Mouse (Mus musculus): ENCODE results near the gene Cep95.
"Not testable (repeated sequence)": the region's sequence is repeated elsewhere in the genome, so short reads cannot be mapped to it uniquely, and the experiment has no call there.

Cep95 gene

DNA sequence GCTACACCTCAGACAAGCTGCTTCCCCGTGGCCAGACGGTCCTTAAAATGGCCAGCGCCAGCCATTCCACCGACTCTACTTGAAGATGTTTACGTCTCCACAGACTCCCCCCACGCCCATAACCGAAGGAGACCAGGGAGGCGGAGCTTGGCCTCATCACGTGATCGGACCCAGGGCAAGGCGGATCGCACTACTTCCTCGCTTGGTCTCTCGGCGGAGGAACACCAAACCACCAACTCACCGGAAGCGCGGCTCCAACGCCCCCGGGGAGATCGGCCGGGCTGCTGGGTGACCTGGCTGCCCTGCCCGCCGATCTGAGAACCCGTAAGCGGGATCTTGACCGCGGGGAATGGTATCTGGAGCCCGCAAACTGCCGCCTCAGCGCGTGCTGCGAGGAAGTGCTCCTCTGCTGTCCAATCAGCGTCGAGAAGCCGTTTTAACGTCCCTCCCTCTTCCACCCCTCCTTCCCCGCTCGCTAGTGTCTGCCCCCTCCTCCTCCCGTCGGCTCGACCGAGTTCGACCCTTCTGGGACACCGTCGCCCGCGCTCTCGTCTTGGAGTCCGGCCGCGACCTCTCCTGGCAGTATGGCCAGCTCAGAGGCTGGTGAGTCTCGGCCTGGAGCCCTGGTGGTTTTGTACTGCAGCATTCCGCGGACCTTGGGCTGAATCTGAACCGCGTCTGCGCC is at the start of gene Cep95, which contains the start of gene Ddx5:
Cep95 (plus strand) TSS at position 478 of the 685 bp plus-strand sequence.
Ddx5 (minus strand) TSS at position 411 of the 685 bp plus-strand sequence.
- peak in 1 of 2 experiments; percentile 99 for DNase-seq (ENCODE audit: inconsistent age in 2 of 2, low spot score in 1 of 2)

DNA sequence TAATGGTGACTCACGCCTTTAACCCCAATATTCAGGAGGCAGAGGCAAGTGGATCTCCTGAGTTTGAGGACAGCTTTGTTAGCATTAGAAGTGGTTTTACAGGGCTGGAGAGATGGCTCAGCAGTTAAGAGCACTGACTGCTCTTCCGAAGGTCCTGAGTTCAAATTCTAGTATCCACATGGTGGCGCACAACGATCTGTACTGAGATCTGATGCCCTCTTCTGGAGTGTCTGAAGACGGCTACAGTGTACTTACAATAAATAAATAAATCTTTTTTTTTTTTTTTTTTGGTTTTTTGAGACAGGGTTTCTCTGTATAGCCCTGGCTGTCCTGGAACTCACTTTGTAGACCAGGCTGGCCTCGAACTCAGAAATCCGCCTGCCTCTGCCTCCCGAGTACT is 48.3 kb upstream of the Cep95 start:
- not testable (repeated sequence) for DNase-seq (ENCODE audit: inconsistent age in 2 of 2, low spot score in 1 of 2)

GRCm38 (mm10) chr11:106741232-106741631 is 47.8 kb upstream of the Cep95 start:
- no peak for DNase-seq (ENCODE audit: inconsistent age in 2 of 2, low spot score in 1 of 2)

- DNase-seq (ENCODE audit: inconsistent age in 2 of 2, low spot score in 1 of 2), result no peak
These were observed 47.2 kb upstream of the Cep95 start for GRCm38 (mm10) chr11:106741826-106742225.

DNA sequence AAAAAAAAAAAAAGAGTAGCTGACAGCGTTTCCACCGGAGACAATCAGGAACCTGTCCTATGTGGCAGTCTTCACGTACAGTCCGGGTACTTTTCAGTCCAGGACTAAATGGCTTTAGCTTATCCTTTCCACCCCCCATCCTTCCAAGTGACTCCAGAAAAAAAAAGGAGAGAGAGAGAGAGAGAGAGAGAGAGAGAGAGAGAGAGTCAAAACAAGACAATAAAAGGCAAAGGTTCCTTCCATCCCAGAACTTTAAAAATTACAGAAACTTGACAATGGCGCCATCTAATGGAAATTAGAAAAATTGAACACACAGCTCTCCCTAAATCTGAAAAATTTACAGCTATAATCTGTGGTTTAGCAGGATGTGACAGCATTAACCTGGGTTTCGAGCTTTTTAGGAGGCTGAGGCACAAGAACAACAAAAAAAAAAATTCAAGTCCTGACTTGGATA is 46.6 kb upstream of the Cep95 start:
- peak in 1 of 2 experiments; percentile 60 for DNase-seq (ENCODE audit: inconsistent age in 2 of 2, low spot score in 1 of 2)

DNA sequence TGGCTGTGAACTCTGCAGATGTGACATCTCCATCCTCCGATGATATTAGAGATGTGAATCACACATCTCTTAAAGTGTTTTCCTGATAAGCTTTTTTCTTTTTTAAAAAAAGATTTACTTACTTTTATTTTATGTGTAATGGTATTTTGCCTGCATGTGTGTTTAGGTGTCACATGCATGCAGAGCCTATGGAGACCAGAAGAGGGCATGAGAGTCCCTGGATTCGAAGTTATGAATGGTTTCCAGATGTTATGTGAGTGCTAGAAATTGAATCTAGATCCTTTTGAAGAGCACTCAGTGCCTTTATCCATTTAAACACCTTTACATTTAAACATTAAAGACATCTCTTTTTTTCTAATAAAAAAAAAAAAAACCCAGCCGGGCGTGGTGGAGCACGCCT is 44.1 kb upstream of the Cep95 start:
- no peak for DNase-seq (ENCODE audit: inconsistent age in 2 of 2, low spot score in 1 of 2)

GRCm38 (mm10) chr11:106749557-106750120 is 39.4 kb upstream of the Cep95 start:
- DNase-seq (ENCODE audit: inconsistent age in 2 of 2, low spot score in 1 of 2), result not testable (repeated sequence)

DNA sequence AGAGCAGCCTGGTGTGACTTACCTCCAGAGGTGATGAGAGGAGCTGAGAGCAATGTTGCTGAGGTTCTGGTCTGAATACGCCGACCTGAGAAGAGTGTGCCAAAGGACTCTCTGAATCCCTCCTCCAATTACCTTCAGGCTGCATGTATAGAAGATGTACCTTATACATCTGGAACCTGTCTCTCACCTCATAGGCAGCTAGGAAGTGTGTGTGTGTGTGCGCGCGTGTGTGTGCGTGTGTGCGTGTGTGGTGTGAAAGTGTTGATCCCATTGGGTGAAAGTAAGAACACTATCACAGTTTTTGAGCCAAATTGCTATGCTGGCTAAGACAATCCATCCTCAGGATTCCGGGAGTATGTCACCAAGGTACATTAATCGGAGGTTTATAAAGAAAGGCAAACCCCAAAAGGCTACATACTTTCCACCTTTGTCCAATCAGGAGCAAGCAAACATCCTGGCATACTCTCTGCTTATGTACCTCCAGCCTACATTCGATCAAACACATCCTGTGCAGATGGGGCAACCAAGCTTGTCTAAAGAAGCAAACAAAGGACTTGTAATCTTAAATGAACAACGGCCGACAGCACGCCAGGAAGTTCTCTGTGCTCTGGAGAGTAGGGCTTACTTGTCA is 38.8 kb upstream of the Cep95 start, which contains the start of gene Pecam1:
Pecam1 (minus strand) TSS at position 508 of the 631 bp plus-strand sequence.
- DNase-seq (ENCODE audit: inconsistent age in 2 of 2, low spot score in 1 of 2), result no peak

GRCm38 (mm10) chr11:106751039-106752018 is 37.7 kb upstream of the Cep95 start, which contains the start of gene Milr1:
Gene Milr1 (plus strand): TSS chr11:106751226.
- no peak for DNase-seq (ENCODE audit: inconsistent age in 2 of 2, low spot score in 1 of 2)

- DNase-seq (ENCODE audit: inconsistent age in 2 of 2, low spot score in 1 of 2), result no peak
These were observed 36.9 kb upstream of the Cep95 start for GRCm38 (mm10) chr11:106752103-106752502.

GRCm38 (mm10) chr11:106753314-106753713 is 35.7 kb upstream of the Cep95 start:
- no peak for DNase-seq (ENCODE audit: inconsistent age in 2 of 2, low spot score in 1 of 2)

- DNase-seq (ENCODE audit: inconsistent age in 2 of 2, low spot score in 1 of 2), result no peak
These were observed 33.5 kb upstream of the Cep95 start for GRCm38 (mm10) chr11:106755583-106755982.

DNA sequence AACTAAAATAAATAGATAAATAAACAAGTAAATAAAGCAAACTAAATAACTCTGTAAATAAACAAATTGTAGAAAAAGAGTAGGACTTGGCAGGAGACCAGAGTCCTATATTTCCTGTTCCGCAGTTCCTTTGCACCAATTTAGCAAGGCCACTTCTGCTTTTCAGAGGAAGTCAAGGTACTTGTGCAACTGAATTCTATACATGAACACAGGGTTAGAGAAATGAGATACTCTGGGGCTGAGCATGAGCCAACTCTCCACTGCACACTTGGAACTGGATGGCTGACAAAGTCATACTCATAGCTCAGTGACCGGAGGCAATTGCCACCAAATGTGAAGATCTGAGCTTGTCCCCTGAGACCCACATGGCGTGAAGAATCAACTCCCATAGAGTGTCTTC is 30.0 kb upstream of the Cep95 start:
- DNase-seq (ENCODE audit: inconsistent age in 2 of 2, low spot score in 1 of 2), result no peak

- DNase-seq (ENCODE audit: inconsistent age in 2 of 2, low spot score in 1 of 2), result no peak
These were observed 28.5 kb upstream of the Cep95 start for GRCm38 (mm10) chr11:106760511-106760910.

GRCm38 (mm10) chr11:106762139-106762799 is 26.8 kb upstream of the Cep95 start:
- DNase-seq (ENCODE audit: inconsistent age in 2 of 2, low spot score in 1 of 2), result peak; percentile 40 to 65

GRCm38 (mm10) chr11:106762800-106763185 is 26.3 kb upstream of the Cep95 start:
- no peak for DNase-seq (ENCODE audit: inconsistent age in 2 of 2, low spot score in 1 of 2)

GRCm38 (mm10) chr11:106766611-106767162 is 22.4 kb upstream of the Cep95 start:
- no peak for DNase-seq (ENCODE audit: inconsistent age in 2 of 2, low spot score in 1 of 2)

DNA sequence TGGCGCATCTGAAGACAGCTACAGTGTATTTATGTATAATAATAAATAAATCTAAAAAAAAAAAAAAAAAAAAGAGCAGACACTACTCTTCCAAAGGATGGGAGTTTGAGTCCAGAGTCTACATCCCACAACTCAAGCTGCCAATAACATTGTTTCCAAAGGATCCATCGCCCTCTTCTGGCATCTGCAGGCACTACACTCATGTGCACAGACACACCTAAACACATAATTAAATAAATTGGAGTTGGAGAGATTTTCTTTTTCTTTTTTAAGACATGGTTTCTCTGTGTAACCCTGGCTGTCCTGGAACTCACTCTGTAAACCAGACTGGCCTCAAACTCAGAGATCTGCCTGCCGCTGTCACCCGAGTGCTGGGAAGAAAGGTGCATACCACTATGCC is 21.5 kb upstream of the Cep95 start:
- DNase-seq (ENCODE audit: inconsistent age in 2 of 2, low spot score in 1 of 2), result no peak

DNA sequence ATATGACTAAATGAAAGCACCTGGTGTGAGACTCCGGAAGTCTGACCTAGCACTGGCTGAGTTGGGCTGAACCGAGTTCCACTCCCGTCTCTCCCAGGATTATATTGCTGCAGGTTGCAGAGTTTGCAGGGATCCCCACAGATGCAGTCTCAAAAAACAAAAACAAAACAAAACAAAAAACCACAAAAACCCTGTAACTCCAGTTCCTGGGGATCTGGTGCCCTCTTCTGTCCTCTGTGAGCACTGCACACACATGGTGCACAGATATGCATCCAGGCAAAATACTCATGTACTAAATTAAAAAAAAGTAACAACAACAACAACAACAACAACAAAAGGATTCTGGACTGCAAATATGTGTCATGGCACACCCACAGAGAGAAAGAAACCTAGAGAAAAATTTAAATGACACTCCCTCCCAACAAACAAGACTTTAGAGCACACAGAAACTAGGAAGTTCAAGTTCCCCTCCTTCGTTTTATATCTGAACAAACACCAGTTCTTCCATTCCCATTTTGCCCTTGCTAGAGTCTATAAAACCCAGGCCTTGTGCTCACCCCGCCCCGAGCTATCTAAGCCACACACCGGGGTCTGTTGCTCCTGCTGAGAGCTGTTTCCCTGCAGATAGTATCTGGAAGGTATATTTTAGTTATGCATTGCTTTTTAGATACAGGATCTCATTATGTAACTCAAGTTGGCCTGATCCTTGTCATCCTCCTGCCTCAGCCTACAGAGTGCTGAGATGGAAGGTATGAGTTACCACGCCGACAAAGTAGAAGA is 18.7 kb upstream of the Cep95 start:
- no peak for DNase-seq (ENCODE audit: inconsistent age in 2 of 2, low spot score in 1 of 2)
